Mouse (Mus musculus): Measurements from ENCODE around the gene Chic2. TPM values are rescaled to one million over a fixed set of nuclear protein-coding genes. Genes with fewer than 3 reads are reported as not detected.

Gene Chic2
- total and polyA plus RNA-seq, 3 experiments = 3.7 to 19.2 (median 16.8) TPM

- no peak overlapping the region for H3K27ac ChIP-seq
- no peaks in the 10 kb centered on the region for H3K36me3 ChIP-seq (ENCODE audit: control insufficient read depth, insufficient read depth, low read length)
- TF ChIP-seq CTCF (IDR thresholded peaks at IDR 0.05) (no peak), POLR2A (IDR thresholded peaks at IDR 0.05; ENCODE audit: insufficient read depth, low read depth, low read length) (no peak), EP300 (IDR thresholded peaks at IDR 0.05; ENCODE audit: insufficient read depth, low read depth, low read length) (no peak)
- H3K27me3 ChIP-seq (ENCODE audit: control insufficient read depth, insufficient read depth, low read length) = no peaks in the 10 kb centered on the region
- peaks cover 6% of the 10 kb centered on the region for H3K4me1 ChIP-seq (ENCODE audit: control insufficient read depth, insufficient read depth, low read length)
- H3K79me2 ChIP-seq (replicated peaks; ENCODE audit: control insufficient read depth, insufficient read depth, low read length) = no peaks in the 10 kb centered on the region
- H3K4me3 ChIP-seq = no peak overlapping the region
- H3K9ac ChIP-seq (ENCODE audit: low read depth, low read length) = no peak overlapping the region
- DNase-seq = no peak
- WGBS = 50% methylated on average over 9 of the region's 9 CpGs
- intact Hi-C loops (cut with DNase I) = no loop called here
These were observed 88.2 kb downstream of the Chic2 start for GRCm38 (mm10) chr5:74956335-74956734.

GRCm38 (mm10) chr5:74955565-74955964, 89.0 kb downstream of the Chic2 start:
- WGBS = 100% methylated on average over 1 of the region's 1 CpGs
- Histone ChIP-seq H3K36me3 (ENCODE audit: control insufficient read depth, insufficient read depth, low read length) (no peaks in the 10 kb centered on the region), H3K9ac (ENCODE audit: low read depth, low read length) (no peak overlapping the region), H3K4me1 (ENCODE audit: control insufficient read depth, insufficient read depth, low read length) (peaks cover 6% of the 10 kb centered on the region), H3K79me2 (replicated peaks; ENCODE audit: control insufficient read depth, insufficient read depth, low read length) (no peaks in the 10 kb centered on the region), H3K27me3 (ENCODE audit: control insufficient read depth, insufficient read depth, low read length) (no peaks in the 10 kb centered on the region), H3K4me3 (no peak overlapping the region), H3K27ac (no peak overlapping the region)
- intact Hi-C loops (cut with DNase I) = no loop called here
- DNase-seq = no peak
- TF ChIP-seq CTCF (IDR thresholded peaks at IDR 0.05) (no peak), EP300 (IDR thresholded peaks at IDR 0.05; ENCODE audit: insufficient read depth, low read depth, low read length) (no peak), POLR2A (IDR thresholded peaks at IDR 0.05; ENCODE audit: insufficient read depth, low read depth, low read length) (no peak)

GRCm38 (mm10) chr5:74952938-74953337, 91.6 kb downstream of the Chic2 start:
- WGBS = 63% methylated on average over 2 of the region's 2 CpGs
- Histone ChIP-seq H3K4me1 (ENCODE audit: control insufficient read depth, insufficient read depth, low read length) (peaks cover 6% of the 10 kb centered on the region), H3K27ac (no peak overlapping the region), H3K79me2 (replicated peaks; ENCODE audit: control insufficient read depth, insufficient read depth, low read length) (no peaks in the 10 kb centered on the region), H3K9ac (ENCODE audit: low read depth, low read length) (no peak overlapping the region), H3K36me3 (ENCODE audit: control insufficient read depth, insufficient read depth, low read length) (no peaks in the 10 kb centered on the region), H3K4me3 (no peak overlapping the region), H3K27me3 (ENCODE audit: control insufficient read depth, insufficient read depth, low read length) (peaks cover 2% of the 10 kb centered on the region; the same call in 1 of the 2 replicates)
- intact Hi-C loops (cut with DNase I) = no loop called here
- no peak for DNase-seq
- no peak for TF ChIP-seq POLR2A (IDR thresholded peaks at IDR 0.05; ENCODE audit: insufficient read depth, low read depth, low read length)
- no peak for TF ChIP-seq EP300 (IDR thresholded peaks at IDR 0.05; ENCODE audit: insufficient read depth, low read depth, low read length)
- no peak for TF ChIP-seq CTCF (IDR thresholded peaks at IDR 0.05)

DNA sequence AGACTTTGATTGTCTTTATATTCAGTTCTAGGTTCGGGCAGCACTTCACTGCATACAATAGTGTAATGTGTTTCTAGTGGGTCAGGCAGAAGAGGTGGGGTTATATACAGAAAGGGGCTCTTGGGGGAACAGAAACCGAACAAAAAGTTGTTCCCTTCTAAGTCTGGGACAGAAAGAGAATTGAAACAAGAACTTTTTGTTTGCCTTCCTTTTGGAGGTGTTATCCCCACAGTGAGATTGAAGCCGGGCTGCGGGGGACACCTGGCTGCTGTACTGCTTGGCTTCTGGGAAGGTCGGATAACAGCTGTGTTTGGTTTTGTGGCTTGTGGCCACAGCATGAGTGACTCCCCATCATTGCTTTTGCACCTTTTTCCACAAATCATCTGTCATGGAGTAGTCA, 93.2 kb downstream of the Chic2 start:
- intact Hi-C loops (cut with DNase I) = no loop called here
- WGBS = 84% methylated on average over 5 of the region's 5 CpGs
- no peaks in the 10 kb centered on the region for H3K36me3 ChIP-seq (ENCODE audit: control insufficient read depth, insufficient read depth, low read length)

GRCm38 (mm10) chr5:74949298-74949697, 95.3 kb downstream of the Chic2 start:
- Histone ChIP-seq H3K4me1 (ENCODE audit: control insufficient read depth, insufficient read depth, low read length) (no peaks in the 10 kb centered on the region), H3K9ac (ENCODE audit: low read depth, low read length) (no peak overlapping the region), H3K36me3 (ENCODE audit: control insufficient read depth, insufficient read depth, low read length) (no peaks in the 10 kb centered on the region), H3K79me2 (replicated peaks; ENCODE audit: control insufficient read depth, insufficient read depth, low read length) (no peaks in the 10 kb centered on the region), H3K27ac (no peak overlapping the region), H3K4me3 (no peak overlapping the region), H3K27me3 (ENCODE audit: control insufficient read depth, insufficient read depth, low read length) (peaks cover 2% of the 10 kb centered on the region; the same call in 1 of the 2 replicates)
- intact Hi-C loops (cut with DNase I) = loop anchor here (10.0 kb wide), 1 partner anchor 1094 kb away; no protein-coding TSS in a partner anchor
- no peak for TF ChIP-seq CTCF (IDR thresholded peaks at IDR 0.05)
- no peak for TF ChIP-seq POLR2A (IDR thresholded peaks at IDR 0.05; ENCODE audit: insufficient read depth, low read depth, low read length)
- TF ChIP-seq EP300 (IDR thresholded peaks at IDR 0.05; ENCODE audit: insufficient read depth, low read depth, low read length) = no peak
- 49% methylated on average over 7 of the region's 7 CpGs for WGBS
- DNase-seq = no peak

More for the DNA sequence above, 93.2 kb downstream of the Chic2 start:
- Histone ChIP-seq H3K27ac (no peak overlapping the region), H3K4me1 (ENCODE audit: control insufficient read depth, insufficient read depth, low read length) (peaks cover 2% of the 10 kb centered on the region; the same call in 1 of the 2 replicates), H3K4me3 (no peak overlapping the region), H3K27me3 (ENCODE audit: control insufficient read depth, insufficient read depth, low read length) (peaks cover 2% of the 10 kb centered on the region; the same call in 1 of the 2 replicates), H3K79me2 (replicated peaks; ENCODE audit: control insufficient read depth, insufficient read depth, low read length) (no peaks in the 10 kb centered on the region), H3K9ac (ENCODE audit: low read depth, low read length) (no peak overlapping the region)
- TF ChIP-seq POLR2A (IDR thresholded peaks at IDR 0.05; ENCODE audit: insufficient read depth, low read depth, low read length) (no peak), EP300 (IDR thresholded peaks at IDR 0.05; ENCODE audit: insufficient read depth, low read depth, low read length) (no peak), CTCF (IDR thresholded peaks at IDR 0.05) (no peak)
- no peak for DNase-seq

- intact Hi-C loops (cut with DNase I) = loop anchor here (10.0 kb wide), 1 partner anchor 1094 kb away; no protein-coding TSS in a partner anchor
- 52% methylated on average over 8 of the region's 8 CpGs for WGBS
- no peak for TF ChIP-seq EP300 (IDR thresholded peaks at IDR 0.05; ENCODE audit: insufficient read depth, low read depth, low read length)
- TF ChIP-seq CTCF (IDR thresholded peaks at IDR 0.05) = no peak
- TF ChIP-seq POLR2A (IDR thresholded peaks at IDR 0.05; ENCODE audit: insufficient read depth, low read depth, low read length) = no peak
- no peak overlapping the region for H3K4me3 ChIP-seq
- H3K79me2 ChIP-seq (replicated peaks; ENCODE audit: control insufficient read depth, insufficient read depth, low read length) = no peaks in the 10 kb centered on the region
- H3K36me3 ChIP-seq (ENCODE audit: control insufficient read depth, insufficient read depth, low read length) = no peaks in the 10 kb centered on the region
- peaks cover 2% of the 10 kb centered on the region; the same call in 1 of the 2 replicates for H3K27me3 ChIP-seq (ENCODE audit: control insufficient read depth, insufficient read depth, low read length)
- no peaks in the 10 kb centered on the region for H3K4me1 ChIP-seq (ENCODE audit: control insufficient read depth, insufficient read depth, low read length)
- no peak for DNase-seq
- H3K27ac ChIP-seq = no peak overlapping the region
- H3K9ac ChIP-seq (ENCODE audit: low read depth, low read length) = no peak overlapping the region
These were observed 96.1 kb downstream of the Chic2 start for GRCm38 (mm10) chr5:74948482-74948881.

Other genes with a start within 250 kb of the Chic2 start
- not detected for gene Gsx2, start 30.8 kb upstream of the Chic2 start, total RNA-seq (2021)
- gene Gsx2, start 30.8 kb upstream of the Chic2 start, polyA plus RNA-seq (2012; rRNA removed) = not detected in 2 replicates
- 10 to 100 TPM; 27.8 to 29.3 TPM for gene Pdgfra, start 107.5 kb upstream of the Chic2 start, total RNA-seq (2021)
- gene Pdgfra, start 107.5 kb upstream of the Chic2 start, polyA plus RNA-seq (2012; rRNA removed) = 11.8 and 23.3 TPM in 2 replicates

Data from heart, adult 2 months (tissue).